Mouse (Mus musculus) ES-Bruce4 (cell line): ENCODE data around the gene Prrg4.

Experiments
- CTCF ChIP-seq: IDR thresholded peaks from one replicate; pipeline ENCODE4 v1.8.1; 2011; ENCODE audit warnings: low read depth, low read length
- EP300 ChIP-seq: IDR thresholded peaks from 2 replicates; pipeline ENCODE4 v1.6.1; 2011; ENCODE audit warnings: low read depth, low read length; ENCODE audit not compliant: insufficient read depth
- POLR2A ChIP-seq: IDR thresholded peaks from one replicate; pipeline ENCODE4 v1.8.1; 2011; ENCODE audit warnings: low read length; ENCODE audit not compliant: insufficient read depth

DNA sequence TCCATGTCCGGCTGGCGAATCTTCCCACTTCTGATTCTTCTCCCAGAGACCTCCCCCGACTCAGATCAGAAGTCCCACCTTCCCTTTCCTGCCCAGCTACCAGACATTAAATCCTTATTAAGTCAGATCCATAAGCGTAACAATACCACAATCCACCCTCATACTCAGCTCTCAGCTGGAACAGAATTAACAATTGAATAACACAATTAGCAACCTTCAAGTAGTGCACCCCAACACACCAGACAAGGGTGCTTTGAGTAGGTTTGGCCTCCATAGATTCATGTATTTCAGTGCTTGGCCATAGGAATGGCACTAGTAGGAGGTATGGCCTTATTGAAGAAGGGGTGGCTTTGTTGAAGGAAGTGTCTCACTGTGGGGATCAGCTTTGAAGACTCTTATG lies 23.5 kb downstream of the Prrg4 start:
- no peak for TF ChIP-seq EP300
- no peak for TF ChIP-seq POLR2A
- TF ChIP-seq CTCF: no peak
